Mouse (Mus musculus) brain, embryonic 14.5 days (tissue): ENCODE data around the gene Fgf22.

Experiments
- CTCF ChIP-seq: fragments of 200-500 bp; IDR thresholded peaks from 2 replicates; pipeline ENCODE4 v1.5.1; 2012; ENCODE audit warnings: inconsistent platforms, mild to moderate bottlenecking, moderate library complexity, borderline replicate concordance; ENCODE audit not compliant: insufficient read depth, insufficient read length; ENCODE audit errors: extremely low read depth
- POLR2A ChIP-seq: fragments of 200-500 bp; IDR thresholded peaks from 2 replicates; pipeline ENCODE4 v1.6.1; 2012; ENCODE audit warnings: mild to moderate bottlenecking, inconsistent platforms, borderline replicate concordance; ENCODE audit not compliant: poor library complexity, insufficient read depth, insufficient read length, severe bottlenecking; ENCODE audit errors: extremely low read depth

DNA sequence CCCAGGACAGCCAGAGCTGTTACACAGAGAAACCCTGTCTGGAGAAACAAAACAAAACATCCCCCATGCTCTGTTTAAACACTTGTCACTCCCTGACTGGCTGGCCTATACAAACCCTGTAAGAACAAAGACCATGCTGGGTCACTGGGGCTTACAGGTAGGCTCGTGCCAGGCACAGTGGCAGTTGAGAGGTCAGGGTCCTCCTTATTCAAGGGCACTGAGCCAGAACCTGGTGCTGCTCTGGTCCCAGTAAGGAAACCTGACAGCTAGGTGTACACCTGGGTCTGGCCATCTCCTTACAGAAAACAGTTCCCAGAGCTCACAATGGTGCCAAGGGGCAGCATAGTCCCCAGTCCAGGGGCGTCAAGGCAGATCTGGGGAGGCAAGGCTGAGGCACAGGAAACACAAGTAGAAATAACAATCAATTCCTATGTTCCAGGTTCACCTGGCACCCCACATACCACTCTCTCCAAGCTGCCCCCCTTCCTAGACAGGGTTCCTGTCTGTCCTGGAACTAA, 10.4 kb downstream of the Fgf22 start:
- no peak for TF ChIP-seq CTCF
- no peak for TF ChIP-seq POLR2A
